Mouse (Mus musculus) E14TG2a.4 (cell line): ENCODE results near the gene Pole4.

Source experiments
- CTCF ChIP-seq: conservative IDR thresholded peaks from 2 replicates; pipeline ENCODE4 v1.5.1; 2014; ENCODE audit warnings: low read length
- NANOG ChIP-seq: IDR thresholded peaks from 2 replicates; pipeline ENCODE4 v1.6.1; 2014; ENCODE audit warnings: borderline replicate concordance, low read length, mixed read lengths
- POU5F1 ChIP-seq: IDR thresholded peaks from 2 replicates; pipeline ENCODE4 v1.6.1; 2014; ENCODE audit warnings: low read length, borderline replicate concordance

GRCm38 (mm10) chr6:82694668-82695067 is 10.5 kb downstream of the Pole4 start:
- TF ChIP-seq CTCF (no peak), NANOG (no peak), POU5F1 (no peak)
